Mouse (Mus musculus) midbrain, embryonic 16.5 days (tissue): ENCODE measurements around the gene Wdr24. TPM values are rescaled to one million over a fixed set of nuclear protein-coding genes. Genes with fewer than 3 reads are reported as not detected.

ENCODE experiments used
- ATAC-seq: fragments of 200-750 bp; cut with Nextera tagmentation; 2 replicates; pipeline ENCODE4 v1.8.0; 2017; ENCODE audit warnings: moderate TSS enrichment
- H3K27ac ChIP-seq: fragments of 300-500 bp; sonication (generic); 2 replicates; pipeline ENCODE4 v1.5.1; 2014; ENCODE audit warnings: mild to moderate bottlenecking, low read length, mixed read lengths
- H3K27me3 ChIP-seq: fragments of 300-500 bp; sonication (generic); 2 replicates; pipeline ENCODE4 v1.6.1; 2014; ENCODE audit warnings: low read depth, low read length, mixed read lengths; ENCODE audit not compliant: control insufficient read depth, insufficient read depth
- H3K36me3 ChIP-seq: fragments of 300-500 bp; sonication (generic); 2 replicates; pipeline ENCODE4 v1.6.1; 2014; ENCODE audit warnings: mild to moderate bottlenecking, low read length, moderate library complexity, mixed read lengths; ENCODE audit not compliant: control insufficient read depth, insufficient read depth
- H3K4me1 ChIP-seq: fragments of 300-500 bp; sonication (generic); 2 replicates; pipeline ENCODE4 v1.6.1; 2014; ENCODE audit warnings: mild to moderate bottlenecking, low read length, mixed read lengths; ENCODE audit not compliant: control insufficient read depth, insufficient read depth
- H3K4me2 ChIP-seq: fragments of 300-500 bp; sonication (generic); 2 replicates; pipeline ENCODE4 v1.6.1; 2014; ENCODE audit warnings: mild to moderate bottlenecking, low read length, mixed read lengths
- H3K4me3 ChIP-seq: fragments of 300-500 bp; sonication (generic); 2 replicates; pipeline ENCODE4 v1.5.1; 2014; ENCODE audit warnings: low read depth, mild to moderate bottlenecking, low read length, moderate library complexity, mixed read lengths
- H3K9ac ChIP-seq: fragments of 300-500 bp; sonication (generic); 2 replicates; pipeline ENCODE4 v1.6.1; 2014; ENCODE audit warnings: low read depth, low read length, mixed read lengths
- H3K9me3 ChIP-seq: fragments of 300-500 bp; sonication (generic); replicated peaks from 2 replicates; pipeline ENCODE4 v1.6.1; 2014; ENCODE audit warnings: mild to moderate bottlenecking, low read length, mixed read lengths; ENCODE audit not compliant: control insufficient read depth, poor library complexity, severe bottlenecking
- WGBS: fragments of 180-500 bp; shearing (Covaris S2); extraction: QIAGEN DNeasy Blood & Tissue Kit; methylation state at CpG from one replicate; pipeline ENCODE4 v1.1.7; 2014; 5-methylcytosine and 5-hydroxymethylcytosine counted together
- polyA plus RNA-seq: library from polyadenylated mRNA; unstranded; fragments of >200 nt; fragmentation: Nextera tagmentation; extraction: Ambion mirVana; gene quantifications from 2 replicates; pipeline ENCODE4 v1.2.1, GENCODE M21; 2015

Wdr24 gene
- polyA plus RNA-seq, 1 experiment from 2014 or later: 32.7 TPM

DNA sequence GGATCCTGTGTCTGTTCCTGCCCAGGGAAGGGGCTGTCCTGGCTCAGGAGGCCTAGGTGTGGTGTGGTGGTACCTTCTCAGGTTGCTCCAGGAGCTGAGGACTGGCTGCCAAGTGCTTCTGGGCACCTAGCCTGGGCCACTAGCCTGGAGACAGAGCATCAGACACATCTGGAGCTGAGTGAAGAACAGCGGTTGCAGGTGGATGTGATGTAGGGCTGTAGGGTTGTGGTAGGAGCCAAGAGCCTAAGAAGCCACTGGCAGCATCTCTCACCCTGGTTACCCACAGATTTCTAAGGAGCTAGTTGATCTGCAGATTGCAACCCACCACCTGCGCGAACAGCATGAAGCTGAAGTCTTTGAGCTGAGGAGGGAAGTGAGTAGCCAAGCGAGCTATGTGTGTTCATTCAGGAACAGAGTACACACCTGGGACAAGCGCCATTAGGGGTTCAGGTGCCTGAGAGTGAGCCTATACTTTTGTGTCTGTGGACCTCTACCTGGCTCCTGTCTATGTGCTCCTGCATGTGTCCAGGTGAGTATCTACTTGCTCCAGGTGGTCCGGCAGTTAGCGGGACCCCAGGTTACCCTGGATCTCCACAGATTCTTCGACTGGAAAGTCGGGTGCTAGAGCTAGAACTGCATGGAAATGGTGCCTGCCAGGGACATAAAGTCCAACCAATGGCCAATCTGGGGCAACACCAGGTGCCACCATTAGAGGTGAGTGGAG, 36.5 kb upstream of the Wdr24 start:
- no peak for ATAC-seq
- Histone ChIP-seq H3K4me3 (no peak overlapping the region), H3K4me1 (peaks cover 30% of the 10 kb centered on the region), H3K27me3 (no peaks in the 10 kb centered on the region), H3K36me3 (peaks cover 16% of the 10 kb centered on the region), H3K9me3 (no peaks in the 10 kb centered on the region), H3K4me2 (no peak overlapping the region), H3K9ac (no peak overlapping the region), H3K27ac (no peak overlapping the region)
- 91% methylated on average over 9 of the region's 9 CpGs for WGBS

DNA sequence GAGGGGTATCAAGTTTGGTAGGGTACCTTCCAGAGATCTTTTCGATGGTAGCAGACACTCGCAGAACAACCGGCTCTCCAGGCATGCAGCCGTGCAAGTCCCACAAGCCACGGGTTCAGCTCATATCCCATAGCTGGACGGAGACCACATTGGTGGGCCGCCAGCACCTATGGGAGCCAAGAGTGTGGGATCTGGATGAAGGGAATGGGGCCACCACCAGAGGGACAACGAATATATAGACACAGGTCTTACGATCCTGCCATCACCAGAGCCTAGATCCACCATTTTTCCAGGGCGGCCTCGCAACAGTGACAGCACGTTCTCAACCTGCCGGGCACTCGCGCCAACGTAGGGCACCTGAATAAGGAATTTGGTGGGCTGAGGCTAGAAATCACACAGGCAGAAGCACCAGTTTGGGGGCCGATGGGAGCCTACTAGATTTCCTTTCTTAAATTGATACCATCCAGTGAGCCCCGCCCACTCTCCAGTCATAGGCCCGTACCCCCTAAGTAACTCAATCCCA, 32.0 kb upstream of the Wdr24 start:
- peaks cover 7% of the 10 kb centered on the region; the same call in 1 of the 2 replicates for H3K36me3 ChIP-seq
- peak overlapping the region; percentile 92 for H3K27ac ChIP-seq
- peak overlapping the region; percentile 79 for H3K4me2 ChIP-seq
- peaks cover 26% of the 10 kb centered on the region for H3K4me1 ChIP-seq
- H3K27me3 ChIP-seq: no peaks in the 10 kb centered on the region
- WGBS: 28% methylated on average over 19 of the region's 19 CpGs
- H3K9ac ChIP-seq: peak overlapping the region; percentile 84
- no peak for ATAC-seq
- H3K4me3 ChIP-seq: peak overlapping the region; percentile 82
- no peaks in the 10 kb centered on the region for H3K9me3 ChIP-seq

DNA sequence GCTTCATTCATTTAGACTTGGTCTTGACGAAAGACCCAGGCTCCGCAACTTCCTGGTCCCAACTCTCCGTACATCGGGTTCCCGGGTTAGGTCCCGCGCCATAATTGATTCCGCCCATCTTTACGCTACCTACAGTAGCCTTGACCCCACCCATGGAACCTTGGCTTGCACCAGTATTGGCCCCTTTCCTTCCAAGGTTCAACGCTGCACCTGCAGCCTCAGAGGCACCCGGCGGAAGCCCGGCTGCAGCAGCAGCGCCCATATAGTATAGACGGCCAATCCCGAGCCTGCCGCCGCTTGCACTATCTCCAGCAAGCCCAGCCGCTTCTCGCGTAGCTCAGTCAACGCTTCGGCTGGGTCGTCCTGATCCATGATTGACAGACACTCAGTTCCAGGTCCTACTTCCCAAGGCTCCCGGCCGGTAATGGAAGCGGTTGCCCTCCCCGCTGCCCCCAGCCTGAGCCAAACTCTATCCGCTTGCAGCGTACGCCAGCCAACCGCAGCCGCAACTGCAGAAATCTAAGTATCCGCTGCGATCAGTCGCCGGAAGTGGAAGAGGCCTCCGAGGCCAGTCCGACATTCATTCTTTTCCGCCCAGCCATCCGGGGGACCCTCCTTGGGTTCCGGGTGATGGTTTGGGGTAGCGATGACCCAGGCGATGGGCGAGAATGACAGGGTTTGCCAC, 31.4 kb upstream of the Wdr24 start:
- Histone ChIP-seq H3K4me3 (peak overlapping the region; percentile 82), H3K9me3 (no peaks in the 10 kb centered on the region), H3K4me2 (peak overlapping the region; percentile 79), H3K4me1 (peaks cover 32% of the 10 kb centered on the region), H3K27me3 (peaks cover 3% of the 10 kb centered on the region; the same call in 1 of the 2 replicates), H3K36me3 (peaks cover 7% of the 10 kb centered on the region; the same call in 1 of the 2 replicates), H3K9ac (peak overlapping the region; percentile 84), H3K27ac (peak overlapping the region; percentile 92)
- WGBS: under 1% methylated on average over 45 of the region's 45 CpGs
- ATAC-seq: peak; percentile 68

DNA sequence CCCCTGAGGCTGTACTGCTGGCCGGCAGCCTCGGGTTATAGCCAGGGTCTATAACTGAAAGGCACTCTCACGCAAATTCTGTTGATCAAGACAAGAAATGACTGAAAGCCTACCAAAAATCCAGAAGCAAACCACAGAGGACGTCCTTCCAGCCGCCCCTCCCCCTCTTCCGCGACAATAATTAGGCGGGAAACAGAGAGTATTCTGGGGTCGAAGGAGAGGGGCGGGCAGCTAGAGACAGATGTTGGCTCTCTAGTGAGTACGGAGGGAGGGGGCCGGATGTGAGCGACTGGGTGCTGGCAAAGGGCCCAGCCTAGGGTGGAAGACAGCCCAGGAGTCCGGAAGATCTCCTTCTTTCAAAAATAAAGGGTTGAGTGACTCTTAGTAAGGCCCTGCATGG, 30.8 kb upstream of the Wdr24 start, which contains the start of gene Fam173a:
Gene Fam173a, minus strand, starts transcription at position 287 of the 400 bp plus-strand sequence.
- peak; percentile 47 for ATAC-seq
- Histone ChIP-seq H3K36me3 (peaks cover 7% of the 10 kb centered on the region; the same call in 1 of the 2 replicates), H3K27ac (peak within 1 kb of the TSS; percentile 92), H3K4me2 (peak within 1 kb of the TSS; percentile 79), H3K4me1 (peaks cover 38% of the 10 kb centered on the region), H3K9ac (peak within 1 kb of the TSS; percentile 84), H3K27me3 (peaks cover 6% of the 10 kb centered on the region), H3K4me3 (peak within 1 kb of the TSS; percentile 82), H3K9me3 (no peaks in the 10 kb centered on the region)
- WGBS: 0% methylated on average over 13 of the region's 14 CpGs

DNA sequence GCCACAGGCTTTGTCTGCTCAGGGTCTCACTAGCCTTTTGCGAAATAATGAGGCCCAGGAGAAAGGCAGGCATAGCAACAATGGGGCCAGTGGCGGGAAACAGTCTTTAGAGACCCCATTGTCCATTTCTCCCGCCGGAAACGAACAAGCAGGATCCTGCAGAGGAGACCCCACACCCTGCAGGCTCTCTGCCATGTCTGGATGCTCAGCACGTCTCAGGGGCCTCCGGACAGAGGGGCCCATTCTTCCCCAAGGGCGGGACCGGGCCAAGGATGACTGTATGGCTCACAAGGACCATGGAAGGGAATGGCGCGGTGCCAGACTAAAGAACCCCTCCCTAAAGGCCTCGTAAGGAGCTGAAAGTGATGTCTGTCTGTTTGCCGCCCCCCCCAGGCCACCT, 29.2 kb upstream of the Wdr24 start:
- H3K4me3 ChIP-seq: no peak overlapping the region
- 15% methylated on average over 13 of the region's 13 CpGs for WGBS

DNA sequence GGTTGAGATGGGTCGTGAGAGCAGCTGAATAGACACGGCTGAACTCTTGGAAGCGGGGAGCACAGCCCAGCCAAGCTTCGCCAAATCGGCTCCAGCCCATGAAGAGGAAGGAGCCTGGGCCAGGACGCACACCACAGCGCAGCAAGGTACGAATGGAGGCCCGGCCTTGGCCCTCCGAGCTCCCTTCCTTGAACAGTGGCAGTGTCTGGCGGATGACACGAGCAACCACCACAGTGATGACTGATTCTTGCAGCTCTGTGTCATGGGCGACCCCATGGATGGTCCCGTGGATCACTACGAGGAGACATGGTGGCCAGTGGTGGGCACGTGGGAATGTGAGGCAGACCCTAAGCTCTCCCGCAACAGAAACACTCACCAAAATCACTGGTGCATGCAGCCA, 28.4 kb upstream of the Wdr24 start:
- peak overlapping the region; percentile 44; the same call in 1 of the 2 replicates for H3K27ac ChIP-seq
- 42% methylated on average over 17 of the region's 17 CpGs for WGBS
- peak overlapping the region; percentile 72 for H3K4me2 ChIP-seq
- H3K27me3 ChIP-seq: peaks cover 6% of the 10 kb centered on the region
- no peaks in the 10 kb centered on the region for H3K36me3 ChIP-seq
- H3K9me3 ChIP-seq: no peaks in the 10 kb centered on the region
- no peak for ATAC-seq
- 0 out of 2 replicates have a peak overlapping the region, but pooled peaks have one; percentile 6 for H3K4me3 ChIP-seq
- H3K4me1 ChIP-seq: peaks cover 38% of the 10 kb centered on the region
- H3K9ac ChIP-seq: peak overlapping the region; percentile 37; the same call in 1 of the 2 replicates

More for the DNA sequence above, 29.2 kb upstream of the Wdr24 start:
- Histone ChIP-seq H3K4me1 (peaks cover 38% of the 10 kb centered on the region), H3K9ac (no peak overlapping the region), H3K9me3 (no peaks in the 10 kb centered on the region), H3K27me3 (peaks cover 6% of the 10 kb centered on the region), H3K36me3 (peaks cover 3% of the 10 kb centered on the region; the same call in 1 of the 2 replicates), H3K4me2 (peak overlapping the region; percentile 4; the same call in 1 of the 2 replicates), H3K27ac (no peak overlapping the region)
- ATAC-seq: no peak

DNA sequence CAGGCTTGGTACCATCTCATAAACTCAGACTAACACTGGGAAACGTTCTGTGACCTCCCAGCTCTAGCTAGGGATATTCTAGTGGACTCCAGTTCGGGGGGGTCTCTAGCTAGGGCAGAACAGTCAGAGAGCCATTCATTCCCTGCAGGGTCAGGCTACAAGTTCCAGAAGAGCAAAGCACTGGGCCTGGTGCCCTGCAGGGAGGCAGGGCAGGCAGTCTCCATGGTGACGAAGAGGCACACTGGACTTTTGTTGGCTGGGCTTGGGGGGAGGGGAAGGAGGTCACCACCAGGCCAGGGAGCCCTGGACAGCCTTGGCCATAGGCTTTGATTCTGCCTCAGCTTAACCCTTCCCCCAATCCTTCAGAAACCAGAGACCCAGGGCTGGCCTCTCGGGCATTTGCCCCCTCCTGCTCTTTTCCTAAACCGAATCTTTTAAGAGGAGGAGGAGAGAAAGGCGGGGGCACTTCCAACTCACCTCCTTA, 27.8 kb upstream of the Wdr24 start, which contains the start of gene AC134908.4:
Gene AC134908.4, minus strand, starts transcription at position 51 of the 484 bp plus-strand sequence.
- peak within 1 kb of the TSS; percentile 44; the same call in 1 of the 2 replicates for H3K27ac ChIP-seq
- WGBS: 7% methylated on average over 6 of the region's 6 CpGs
- peaks cover 34% of the 10 kb centered on the region for H3K4me1 ChIP-seq
- H3K9me3 ChIP-seq: no peaks in the 10 kb centered on the region
- peak within 1 kb of the TSS; percentile 72 for H3K4me2 ChIP-seq
- peaks cover 6% of the 10 kb centered on the region for H3K27me3 ChIP-seq
- peak within 1 kb of the TSS; percentile 51 for H3K9ac ChIP-seq
- no peak for ATAC-seq
- H3K4me3 ChIP-seq: peak within 1 kb of the TSS; percentile 49
- H3K36me3 ChIP-seq: no peaks in the 10 kb centered on the region

DNA sequence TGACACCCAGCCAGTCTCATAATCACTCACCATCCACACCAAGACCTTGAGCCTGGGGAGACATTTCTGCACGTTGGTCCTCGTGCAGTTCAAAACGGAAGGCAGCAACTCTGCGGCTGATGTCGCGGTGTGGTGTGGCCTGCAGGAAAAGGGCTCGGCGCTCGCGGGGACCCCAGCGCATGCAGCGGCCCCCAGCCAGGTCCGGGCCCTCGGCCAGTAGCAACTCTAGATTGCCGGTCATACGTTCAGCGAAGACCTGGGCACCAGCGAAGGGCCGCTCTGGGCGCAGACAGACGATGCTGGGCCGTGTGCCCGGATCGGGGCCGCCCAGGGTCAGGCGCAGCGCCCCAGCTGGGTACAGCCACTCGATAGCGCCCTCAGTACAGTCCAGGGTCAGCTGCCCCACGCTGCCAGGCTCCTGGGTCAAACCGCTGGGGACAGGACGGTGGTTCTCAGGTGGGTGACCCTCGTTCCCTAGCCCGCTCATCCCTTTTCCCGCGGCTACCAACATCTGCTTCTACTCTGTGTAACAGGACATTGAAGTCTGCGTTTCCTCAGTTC, 27.1 kb upstream of the Wdr24 start:
- H3K36me3 ChIP-seq: no peaks in the 10 kb centered on the region
- H3K9me3 ChIP-seq: no peaks in the 10 kb centered on the region

More for the DNA sequence above, 27.1 kb upstream of the Wdr24 start:
- Histone ChIP-seq H3K4me3 (peak overlapping the region; percentile 49), H3K4me1 (peaks cover 29% of the 10 kb centered on the region), H3K9ac (peak overlapping the region; percentile 51; the same call in 1 of the 2 replicates), H3K27ac (0 out of 2 replicates have a peak overlapping the region, but pooled peaks have one; percentile 3), H3K27me3 (peaks cover 6% of the 10 kb centered on the region), H3K4me2 (peak overlapping the region; percentile 72)
- under 1% methylated on average over 37 of the region's 37 CpGs for WGBS
- ATAC-seq: no peak
